In genomic region chr12:85599478-85600152, GRCm38 (mm10) we compare ENCODE assay signal across 8 mouse cellular contexts. TPM values are rescaled to one million over a fixed set of nuclear protein-coding genes. Genes with fewer than 3 reads are reported as not detected.
DNase-seq lines count a peak whose midpoint lies in the region; ATAC-seq and TF ChIP-seq lines count a peak whose summit lies in the region.

No protein-coding gene starts in this region.

- ATAC-seq in inflammation-experienced regulatory T-cells, adult 6 months = peak; percentile 27
- peak; percentile 45 for ATAC-seq in lung, postnatal 0 days

- peak overlapping the region; percentile 96 for H3K9ac ChIP-seq in lung, postnatal 0 days (replicated peaks; ENCODE audit: low read depth)

- DNase-seq in urinary bladder, adult 2 months (ENCODE audit: low spot score) = peak; percentile 44
- no peak for DNase-seq in urinary bladder, postnatal 14 days (ENCODE audit: low spot score)
- peak; percentile 63 to 68 for DNase-seq in cerebellum, adult 18-20 months
- DNase-seq in gastrocnemius, postnatal 10 days = peak; percentile 54
- DNase-seq in lung, postnatal 0 days (ENCODE audit: low spot score) = peak; percentile 69
- DNase-seq in ovary, postnatal 36 days (ENCODE audit: low spot score) = peak; percentile 50
- no peak for DNase-seq in frontal cortex, postnatal 36 days (ENCODE audit: low spot score in 2 of 2)

- no peak for TF ChIP-seq EP300 in lung, postnatal 0 days (IDR thresholded peaks at IDR 0.05)

- no peaks in the 10 kb centered on the region for H3K27me3 ChIP-seq in lung, postnatal 0 days (replicated peaks; ENCODE audit: insufficient read depth, low read length)

- H3K9me3 ChIP-seq in lung, postnatal 0 days (ENCODE audit: low read length) = no peaks in the 10 kb centered on the region

- H3K27ac ChIP-seq in lung, postnatal 0 days (ENCODE audit: low read length) = peak overlapping the region; percentile 96

- TF ChIP-seq CTCF in lung, postnatal 0 days (IDR thresholded peaks at IDR 0.05) = peak; percentile 12; the same call in 1 of the 2 replicates

- H3K4me2 ChIP-seq in lung, postnatal 0 days (replicated peaks; ENCODE audit: low read depth, low read length) = peak overlapping the region; percentile 92

- 2% methylated on average over 24 of the region's 49 CpGs for WGBS in lung, postnatal 0 days

- peaks cover 17% of the 10 kb centered on the region for H3K4me1 ChIP-seq in lung, postnatal 0 days (ENCODE audit: insufficient read depth, low read depth, low read length)

- no peaks in the 10 kb centered on the region for H3K36me3 ChIP-seq in lung, postnatal 0 days (ENCODE audit: insufficient read depth, low read length)

- H3K4me3 ChIP-seq in lung, postnatal 0 days (ENCODE audit: low read depth, low read length) = peak overlapping the region; percentile 93

RNA-seq across cellular contexts. Expression of gene Jdp2, which starts 0.8 kb away (rescaled TPM):
- polyA plus RNA-seq in urinary bladder, adult 2 months (2012; rRNA removed) = 20.3 and 27.1 TPM in 2 replicates
- 10 to 100 TPM; 15.2 to 17.1 TPM for total RNA-seq in gastrocnemius, postnatal 10 days (2021)
- under 1 TPM; 0.37 to 0.59 (median 0.58) TPM for polyA plus RNA-seq in inflammation-experienced regulatory T-cells, adult 6 months (2017; shearing (Covaris generic))
- polyA plus RNA-seq in lung, postnatal 0 days (2015; fragmentation: Nextera tagmentation; extraction: Ambion mirVana) = 1.2 and 1.4 TPM in 2 replicates

Comparison
In these comparisons a context has a peak if more than half of its experiments do, and no peak if none do; other contexts are left out.
1. DNase-seq: peak in urinary bladder, adult 2 months (single experiment), cerebellum, adult 18-20 months (2 of 2), gastrocnemius, postnatal 10 days (single experiment), lung, postnatal 0 days (single experiment) and ovary, postnatal 36 days (single experiment); none in urinary bladder, postnatal 14 days (single experiment) and frontal cortex, postnatal 36 days (0 of 2).